Mouse (Mus musculus): ENCODE results near the gene Six2.

- TF ChIP-seq CTCF (IDR thresholded peaks at IDR 0.05; ENCODE audit: control insufficient read depth, insufficient read depth, insufficient read length) (no peak), MAX (IDR thresholded peaks at IDR 0.05) (no peak), MYOD1 (IDR thresholded peaks at IDR 0.05; ENCODE audit: control insufficient read depth, insufficient read length, low read depth) (no peak), USF1 (IDR thresholded peaks at IDR 0.05; ENCODE audit: low read depth) (no peak), CEBPB (IDR thresholded peaks at IDR 0.05; ENCODE audit: low read depth) (no peak), MYOG (IDR thresholded peaks at IDR 0.05; ENCODE audit: control insufficient read depth, extremely low read depth, insufficient read length) (no peak), FOSL1 (IDR thresholded peaks at IDR 0.05; ENCODE audit: insufficient read depth, low read length, poor library complexity, severe bottlenecking) (no peak)
Observed at GRCm38 (mm10) chr17:85692594-85692993, 4.5 kb upstream of the Six2 start.
